Mouse (Mus musculus) spleen, adult 18-20 months (tissue): ENCODE results near the gene Dsn1.

Source experiments
- DNase-seq, 2 experiments: peaks; one replicate each; pipeline ENCODE4 v3.0.0; 2022; ENCODE audit warnings: mixed read lengths in 2 of 2

The Dsn1 gene

GRCm38 (mm10) chr2:156967388-156967787 lies 39.6 kb downstream of the Dsn1 start:
- DNase-seq = no peak

GRCm38 (mm10) chr2:156963891-156964290 lies 43.1 kb downstream of the Dsn1 start:
- DNase-seq = no peak

GRCm38 (mm10) chr2:156958496-156959252 lies 48.3 kb downstream of the Dsn1 start:
- DNase-seq = no peak

GRCm38 (mm10) chr2:156957035-156957434 lies 49.9 kb downstream of the Dsn1 start:
- DNase-seq = no peak

GRCm38 (mm10) chr2:156956306-156956705 lies 50.6 kb downstream of the Dsn1 start:
- DNase-seq = no peak

- no peak for DNase-seq
Observed at GRCm38 (mm10) chr2:156954463-156954862, 52.5 kb downstream of the Dsn1 start.

- DNase-seq = no peak
Observed at GRCm38 (mm10) chr2:156951301-156952094, 55.5 kb downstream of the Dsn1 start.

GRCm38 (mm10) chr2:156950816-156951215 lies 56.1 kb downstream of the Dsn1 start:
- DNase-seq = no peak
